Mouse (Mus musculus): ENCODE data around the gene Zbtb8b.

Zbtb8b gene

GRCm38 (mm10) chr4:129376961-129377545, 63.6 kb downstream of the Zbtb8b start:
- peak; percentile 70 for DNase-seq (ENCODE audit: low read depth, low spot score)

- DNase-seq (ENCODE audit: low read depth, low spot score), result no peak
These were observed 64.8 kb downstream of the Zbtb8b start for GRCm38 (mm10) chr4:129375821-129376220.
